Mouse (Mus musculus) lung, postnatal 0 days (tissue): ENCODE results near the gene Cacna1s. TPM values are rescaled to one million over a fixed set of nuclear protein-coding genes. Genes with fewer than 3 reads are reported as not detected.
A peak's percentile ranks its signal among the peaks of the same experiment; 100 is the strongest.

Source experiments
- ATAC-seq: fragments of 200-750 bp; cut with Nextera tagmentation; 2 replicates; pipeline ENCODE4 v1.8.0; 2017; ENCODE audit warnings: moderate library complexity
- DNase-seq: peaks from one replicate; pipeline ENCODE4 v3.0.0-alpha.2; 2016; ENCODE audit warnings: low spot score
- H3K27ac ChIP-seq: fragments of 300-500 bp; sonication (generic); 2 replicates; pipeline ENCODE4 v1.5.1; 2014; ENCODE audit warnings: antibody characterized with exemption, mild to moderate bottlenecking, low read length, mixed read lengths
- H3K27me3 ChIP-seq: fragments of 300-500 bp; sonication (generic); replicated peaks from 2 replicates; pipeline ENCODE4 v1.6.1; 2014; ENCODE audit warnings: low read length, mixed read lengths; ENCODE audit not compliant: insufficient read depth
- H3K36me3 ChIP-seq: fragments of 300-500 bp; sonication (generic); 2 replicates; pipeline ENCODE4 v1.6.1; 2014; ENCODE audit warnings: low read length, mixed read lengths; ENCODE audit not compliant: insufficient read depth
- H3K4me1 ChIP-seq: fragments of 300-500 bp; sonication (generic); 2 replicates; pipeline ENCODE4 v1.6.1; 2014; ENCODE audit warnings: antibody characterized with exemption, low read depth, low read length, mixed read lengths; ENCODE audit not compliant: insufficient read depth
- H3K4me2 ChIP-seq: fragments of 300-500 bp; sonication (generic); replicated peaks from 2 replicates; pipeline ENCODE4 v1.6.1; 2014; ENCODE audit warnings: low read depth, mild to moderate bottlenecking, low read length, moderate library complexity, mixed read lengths
- H3K4me3 ChIP-seq: fragments of 300-500 bp; sonication (generic); 2 replicates; pipeline ENCODE4 v1.5.1; 2014; ENCODE audit warnings: low read depth, low read length
- H3K9ac ChIP-seq: fragments of 300-500 bp; sonication (generic); replicated peaks from 2 replicates; pipeline ENCODE4 v1.6.1; 2014; ENCODE audit warnings: low read depth, mild to moderate bottlenecking
- H3K9me3 ChIP-seq: fragments of 300-500 bp; sonication (generic); 2 replicates; pipeline ENCODE4 v1.6.1; 2016; ENCODE audit warnings: low read length, mixed read lengths
- CTCF ChIP-seq: IDR thresholded peaks from 2 replicates; pipeline ENCODE4 v1.5.1; 2016; ENCODE audit warnings: antibody characterized with exemption, mild to moderate bottlenecking
- EP300 ChIP-seq: IDR thresholded peaks from 2 replicates; pipeline ENCODE4 v1.6.1; 2016; ENCODE audit warnings: antibody characterized with exemption, mild to moderate bottlenecking, control low read depth
- WGBS: fragments of 180-500 bp; shearing (Covaris S2); extraction: QIAGEN DNeasy Blood & Tissue Kit; methylation state at CpG from one replicate; pipeline ENCODE4 v1.1.7; 2014; 5-methylcytosine and 5-hydroxymethylcytosine counted together
- polyA plus RNA-seq: library from polyadenylated mRNA; unstranded; fragments of >200 nt; fragmentation: Nextera tagmentation; extraction: Ambion mirVana; gene quantifications from 2 replicates; pipeline ENCODE4 v1.2.1, GENCODE M21; 2015

Cacna1s gene
- polyA plus RNA-seq, 1 experiment from 2014 or later: 1.6 TPM

GRCm38 (mm10) chr1:136126159-136126765 lies 73.7 kb downstream of the Cacna1s start:
- 71% methylated on average over 10 of the region's 10 CpGs for WGBS
- no peak overlapping the region for H3K27ac ChIP-seq
- no peaks in the 10 kb centered on the region for H3K36me3 ChIP-seq
- no peaks in the 10 kb centered on the region for H3K9me3 ChIP-seq
- H3K4me2 ChIP-seq: no peak overlapping the region
- no peak overlapping the region for H3K4me3 ChIP-seq
- ATAC-seq (no peak), DNase-seq (no peak)
- no peak overlapping the region for H3K9ac ChIP-seq
- peaks cover 4% of the 10 kb centered on the region; the same call in 1 of the 2 replicates for H3K4me1 ChIP-seq
- H3K27me3 ChIP-seq: no peaks in the 10 kb centered on the region
- TF ChIP-seq CTCF (no peak), EP300 (no peak)

- H3K27ac ChIP-seq: no peak overlapping the region
- DNase-seq (peak; percentile 82), ATAC-seq (peak; percentile 52)
- no peaks in the 10 kb centered on the region for H3K36me3 ChIP-seq
- H3K4me2 ChIP-seq: no peak overlapping the region
- H3K4me3 ChIP-seq: no peak overlapping the region
- TF ChIP-seq EP300 (no peak), CTCF (no peak)
- WGBS: 46% methylated on average over 10 of the region's 10 CpGs
- H3K9me3 ChIP-seq: no peaks in the 10 kb centered on the region
- no peak overlapping the region for H3K9ac ChIP-seq
- peaks cover 4% of the 10 kb centered on the region; the same call in 1 of the 2 replicates for H3K4me1 ChIP-seq
- no peaks in the 10 kb centered on the region for H3K27me3 ChIP-seq
Measured at GRCm38 (mm10) chr1:136126895-136127294, 74.3 kb downstream of the Cacna1s start.

- 0 out of 2 replicates have a peak overlapping the region, but pooled peaks have one; percentile 6 for H3K27ac ChIP-seq
- H3K4me2 ChIP-seq: no peak overlapping the region
- H3K9ac ChIP-seq: no peak overlapping the region
- TF ChIP-seq CTCF (no peak), EP300 (no peak)
- no peaks in the 10 kb centered on the region for H3K36me3 ChIP-seq
- H3K4me3 ChIP-seq: no peak overlapping the region
- peaks cover 6% of the 10 kb centered on the region; the same call in 1 of the 2 replicates for H3K27me3 ChIP-seq
- ATAC-seq: no peak
- H3K4me1 ChIP-seq: peaks cover 4% of the 10 kb centered on the region; the same call in 1 of the 2 replicates
- H3K9me3 ChIP-seq: no peaks in the 10 kb centered on the region
- no peak for DNase-seq
- WGBS: 48% methylated on average over 3 of the region's 3 CpGs
Measured at GRCm38 (mm10) chr1:136127856-136128255, 75.3 kb downstream of the Cacna1s start.

GRCm38 (mm10) chr1:136128416-136128815 lies 75.9 kb downstream of the Cacna1s start:
- WGBS: 40% methylated on average over 5 of the region's 5 CpGs
- Histone ChIP-seq H3K27ac (0 out of 2 replicates have a peak overlapping the region, but pooled peaks have one; percentile 6), H3K27me3 (peaks cover 7% of the 10 kb centered on the region; the same call in 1 of the 2 replicates), H3K4me2 (no peak overlapping the region), H3K36me3 (no peaks in the 10 kb centered on the region), H3K4me1 (peaks cover 10% of the 10 kb centered on the region; the same call in 1 of the 2 replicates), H3K4me3 (no peak overlapping the region), H3K9me3 (no peaks in the 10 kb centered on the region), H3K9ac (no peak overlapping the region)
- TF ChIP-seq CTCF: no peak
- no peak for TF ChIP-seq EP300
- no peak for DNase-seq
- no peak for ATAC-seq

- H3K27me3 ChIP-seq: peaks cover 7% of the 10 kb centered on the region; the same call in 1 of the 2 replicates
- no peak overlapping the region for H3K27ac ChIP-seq
Measured at GRCm38 (mm10) chr1:136128944-136129589, 76.5 kb downstream of the Cacna1s start.

GRCm38 (mm10) chr1:136130107-136130506 lies 77.6 kb downstream of the Cacna1s start:
- H3K9me3 ChIP-seq: no peaks in the 10 kb centered on the region
- ATAC-seq (no peak), DNase-seq (no peak)
- H3K4me1 ChIP-seq: peaks cover 13% of the 10 kb centered on the region; the same call in 1 of the 2 replicates
- WGBS: 50% methylated on average over 3 of the region's 3 CpGs
- H3K4me2 ChIP-seq: no peak overlapping the region
- no peaks in the 10 kb centered on the region for H3K36me3 ChIP-seq
- no peak overlapping the region for H3K9ac ChIP-seq
- H3K27me3 ChIP-seq: peaks cover 7% of the 10 kb centered on the region; the same call in 1 of the 2 replicates
- no peak overlapping the region for H3K4me3 ChIP-seq
- H3K27ac ChIP-seq: no peak overlapping the region
- TF ChIP-seq CTCF: no peak
- no peak for TF ChIP-seq EP300

More at GRCm38 (mm10) chr1:136128944-136129589, 76.5 kb downstream of the Cacna1s start:
- 58% methylated on average over 4 of the region's 4 CpGs for WGBS
- TF ChIP-seq EP300: no peak
- TF ChIP-seq CTCF: no peak
- H3K9me3 ChIP-seq: no peaks in the 10 kb centered on the region
- no peak overlapping the region for H3K4me2 ChIP-seq
- no peaks in the 10 kb centered on the region for H3K36me3 ChIP-seq
- H3K4me1 ChIP-seq: peaks cover 13% of the 10 kb centered on the region; the same call in 1 of the 2 replicates
- H3K9ac ChIP-seq: no peak overlapping the region
- DNase-seq (no peak), ATAC-seq (no peak)
- no peak overlapping the region for H3K4me3 ChIP-seq
